ENCODE assay signal across 21 mouse cellular contexts in genomic region chr15:79994566-79994965, GRCm38 (mm10).
"Had no signal": no experiment of that assay in that cellular context is flagged by ENCODE, and none has a peak within 500 bp of the region (broad histone marks: within the 10 kb centered on the region; RNA-seq: fewer than 3 reads in every experiment).

No protein-coding gene starts in this region.

- H3K4me2 ChIP-seq: lung, embryonic 15.5 days; midbrain, embryonic 11.5 days; midbrain, embryonic 13.5 days; midbrain, embryonic 15.5 days; neural tube, embryonic 13.5 days; neural tube, embryonic 15.5 days had no signal

- H3K27ac ChIP-seq: lung, embryonic 15.5 days; macrophage; midbrain, embryonic 13.5 days; midbrain, embryonic 15.5 days; neural tube, embryonic 13.5 days; neural tube, embryonic 15.5 days had no signal

- H3K4me1 ChIP-seq: lung, embryonic 15.5 days; midbrain, embryonic 13.5 days; midbrain, embryonic 15.5 days; neural tube, embryonic 13.5 days; neural tube, embryonic 15.5 days had no signal

- H3K36me3 ChIP-seq: lung, embryonic 15.5 days; midbrain, embryonic 13.5 days; midbrain, embryonic 15.5 days; neural tube, embryonic 13.5 days; neural tube, embryonic 15.5 days had no signal

- DNase-seq: liver, postnatal 0 days; lung, adult 2 months; lung, postnatal 14 days; lung, postnatal 36 days; retina, postnatal 1 day; right cerebral cortex, adult 18-20 months; right cerebral cortex, postnatal 25 days; right cerebral cortex, postnatal 4 days; spleen, adult 18-20 months; thymus, adult 18-20 months; thymus, postnatal 14 days; thymus, postnatal 36 days had no signal

- H3K27me3 ChIP-seq: lung, embryonic 15.5 days; megakaryocyte, embryonic 14.5 days; midbrain, embryonic 13.5 days; midbrain, embryonic 15.5 days; neural tube, embryonic 13.5 days; neural tube, embryonic 15.5 days had no signal

- H3K9me3 ChIP-seq: lung, embryonic 15.5 days; megakaryocyte, embryonic 14.5 days; midbrain, embryonic 13.5 days; midbrain, embryonic 15.5 days; neural tube, embryonic 13.5 days; neural tube, embryonic 15.5 days had no signal

- ATAC-seq: liver, postnatal 0 days; lung, postnatal 0 days; midbrain, embryonic 13.5 days; midbrain, embryonic 15.5 days had no signal

- H3K9ac ChIP-seq: liver, postnatal 0 days; lung, embryonic 15.5 days; midbrain, embryonic 13.5 days; midbrain, embryonic 15.5 days; neural tube, embryonic 13.5 days; neural tube, embryonic 15.5 days had no signal

- H3K4me3 ChIP-seq: lung, embryonic 15.5 days; megakaryocyte, embryonic 14.5 days; midbrain, embryonic 13.5 days; midbrain, embryonic 15.5 days; neural tube, embryonic 13.5 days; neural tube, embryonic 15.5 days had no signal
